Mouse (Mus musculus) cerebellum, adult 2 months (tissue): ENCODE measurements around the gene Scel.

Source experiments
- CTCF ChIP-seq: fragments of 200-500 bp; IDR thresholded peaks from 2 replicates; pipeline ENCODE4 v1.5.1; 2011; ENCODE audit warnings: low read depth, mild to moderate bottlenecking, control low read depth, low read length, moderate library complexity, borderline replicate concordance; ENCODE audit not compliant: insufficient read depth
- POLR2A ChIP-seq: fragments of 200-500 bp; IDR thresholded peaks from 2 replicates; pipeline ENCODE4 v1.6.1; 2011; ENCODE audit warnings: low read length, control low read depth, borderline replicate concordance; ENCODE audit not compliant: insufficient read depth

DNA sequence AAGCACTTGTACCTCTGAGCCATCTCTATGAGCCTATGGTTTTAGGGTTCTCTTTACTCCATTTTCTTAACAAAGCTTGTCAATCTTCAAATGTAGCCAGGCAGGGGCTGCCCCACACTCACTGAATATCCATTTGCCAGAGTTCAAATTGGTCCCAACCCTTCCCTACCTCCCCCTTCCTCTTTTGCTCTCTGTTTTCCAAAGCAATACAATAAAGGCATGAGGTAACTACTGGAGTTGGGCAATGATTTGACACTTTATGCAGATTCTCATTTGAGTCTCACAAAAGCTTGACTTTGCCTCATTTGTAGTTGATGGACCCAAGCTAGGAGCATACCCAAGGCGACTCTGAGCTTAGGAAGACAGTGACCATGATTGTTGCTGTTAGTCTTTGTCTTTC is 13.1 kb downstream of the Scel start:
- no peak for TF ChIP-seq CTCF
- no peak for TF ChIP-seq POLR2A
